Mouse (Mus musculus) bone marrow, adult 2 months (tissue): ENCODE data around the gene Gtpbp1. TPM values are rescaled to one million over a fixed set of nuclear protein-coding genes. Genes with fewer than 3 reads are reported as not detected.
"Not testable (repeated sequence)": the region's sequence is repeated elsewhere in the genome, so short reads cannot be mapped to it uniquely, and the experiment has no call there.

ENCODE experiments used
- H3K27ac ChIP-seq: fragments of 200-500 bp; 2 replicates; pipeline ENCODE4 v1.5.1; 2012; ENCODE audit warnings: low read depth, mild to moderate bottlenecking, control low read depth, inconsistent platforms, low read length; ENCODE audit not compliant: control insufficient read depth, poor library complexity, insufficient read depth
- H3K4me1 ChIP-seq: fragments of 200-500 bp; 2 replicates; pipeline ENCODE4 v1.6.1; 2011; ENCODE audit warnings: low read length; ENCODE audit not compliant: control insufficient read depth, insufficient read depth
- H3K4me3 ChIP-seq: fragments of 200-500 bp; replicated peaks from 2 replicates; pipeline ENCODE3; 2011; ENCODE audit warnings: mild to moderate bottlenecking, low read depth, low read length, control low read depth; ENCODE audit not compliant: control insufficient read depth
- CTCF ChIP-seq: fragments of 200-500 bp; IDR thresholded peaks from 2 replicates; pipeline ENCODE4 v1.5.1; 2011; ENCODE audit warnings: low read length, control low read depth; ENCODE audit not compliant: control insufficient read depth, insufficient read depth
- POLR2A ChIP-seq: fragments of 200-500 bp; IDR thresholded peaks from 2 replicates; pipeline ENCODE4 v1.6.1; 2011; ENCODE audit warnings: low read depth, mild to moderate bottlenecking, control low read depth, low read length, borderline replicate concordance; ENCODE audit not compliant: control insufficient read depth
- WGBS: fragments of 180-500 bp; shearing (Covaris S2); methylation state at CpG from one replicate; pipeline ENCODE4 v1.1.7; 2018; 5-methylcytosine and 5-hydroxymethylcytosine counted together
- polyA plus RNA-seq: library from polyadenylated mRNA; stranded (reverse); fragments of >200 nt; gene quantifications from 2 replicates; pipeline ENCODE4 v1.2.4, GENCODE M21; 2011; ENCODE audit warnings: low replicate concordance; ENCODE audit not compliant: missing spikeins, insufficient read depth, insufficient read length

The Gtpbp1 gene
- polyA plus RNA-seq, 1 experiment = 53.9 TPM

DNA sequence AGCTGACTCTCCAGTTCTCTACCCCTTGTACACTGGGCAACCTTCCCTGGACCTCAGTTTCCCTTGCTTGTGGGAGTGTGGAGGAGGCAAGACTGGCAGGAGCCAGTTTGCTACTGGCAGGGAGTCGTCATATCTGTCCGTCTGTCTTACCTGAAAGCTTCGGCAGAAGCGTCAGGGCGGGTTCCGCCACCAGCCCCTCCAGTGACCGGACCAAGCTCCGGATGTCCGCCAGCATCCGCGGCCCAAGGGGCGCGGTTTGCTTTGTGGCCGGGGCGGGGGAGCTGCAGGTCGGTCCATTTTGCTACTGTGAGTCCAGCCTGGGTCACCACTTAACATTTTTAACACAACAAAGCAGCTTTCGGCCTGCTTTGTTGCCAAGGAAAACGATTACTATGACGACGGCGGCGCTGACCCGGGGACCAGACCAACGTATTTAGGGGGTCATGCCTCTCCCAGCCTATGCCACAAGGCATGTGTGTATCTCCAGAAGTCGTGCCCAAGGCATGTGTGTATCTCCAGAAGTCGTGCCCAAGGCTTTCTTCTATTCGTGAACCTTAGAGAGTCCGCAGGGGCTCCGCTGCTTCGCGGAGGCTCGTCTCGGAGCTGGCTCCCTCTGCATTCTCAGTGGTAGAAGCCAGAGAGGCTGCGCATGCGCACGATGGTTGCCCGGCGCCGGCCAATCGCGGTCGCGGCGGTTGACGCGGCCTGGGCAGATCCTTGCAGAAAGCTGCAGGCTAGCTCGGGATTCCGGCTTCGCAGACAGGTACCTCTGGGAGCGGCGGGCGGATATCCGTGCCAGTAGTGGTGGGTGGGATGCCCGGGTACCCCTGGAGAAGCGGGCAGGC, 31.9 kb upstream of the Gtpbp1 start, which contains the start of the genes Fam227a and Cby1:
Gene Fam227a, minus strand, starts transcription at position 426 of the 845 bp plus-strand sequence.
Gene Cby1, plus strand, starts transcription at position 669 of the 845 bp plus-strand sequence.
- Histone ChIP-seq H3K4me3 (peak within 1 kb of the TSS; percentile 84), H3K27ac (peak within 1 kb of the TSS; percentile 91), H3K4me1 (no peaks in the 10 kb centered on the region)
- under 1% methylated on average over 55 of the region's 55 CpGs for WGBS
- TF ChIP-seq CTCF (no peak), POLR2A (peak; percentile 69; the same call in 1 of the 2 replicates)

DNA sequence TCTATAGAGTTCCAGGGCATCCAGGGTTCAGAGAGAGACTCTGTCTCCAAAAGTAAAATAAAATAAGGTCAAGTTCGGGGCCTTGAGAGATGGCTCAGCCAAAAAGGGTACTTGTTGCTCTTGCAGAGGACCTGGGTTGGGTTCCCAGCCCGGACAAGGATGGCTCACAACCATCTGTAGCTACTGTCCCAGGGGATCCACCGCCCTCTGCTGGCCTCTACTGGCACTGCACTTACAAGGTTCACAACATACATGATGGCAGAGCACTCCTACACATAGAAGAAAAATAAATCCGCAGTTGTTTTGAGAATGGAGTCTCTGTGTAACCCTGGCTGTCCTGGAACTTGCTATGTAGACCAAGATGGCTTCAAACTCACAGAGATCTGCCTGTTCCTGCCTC, 28.8 kb upstream of the Gtpbp1 start:
- Histone ChIP-seq H3K4me1 (no peaks in the 10 kb centered on the region), H3K4me3 (no peak overlapping the region), H3K27ac (no peak overlapping the region)
- peak; percentile 72 for TF ChIP-seq CTCF
- no peak for TF ChIP-seq POLR2A
- WGBS = 75% methylated on average over 4 of the region's 4 CpGs

- Histone ChIP-seq H3K4me1 (no peaks in the 10 kb centered on the region), H3K4me3 (no peak overlapping the region), H3K27ac (no peak overlapping the region)
- 86% methylated on average over 8 of the region's 8 CpGs for WGBS
- no peak for TF ChIP-seq CTCF
These were observed 26.0 kb upstream of the Gtpbp1 start for GRCm38 (mm10) chr15:79664666-79665065.

DNA sequence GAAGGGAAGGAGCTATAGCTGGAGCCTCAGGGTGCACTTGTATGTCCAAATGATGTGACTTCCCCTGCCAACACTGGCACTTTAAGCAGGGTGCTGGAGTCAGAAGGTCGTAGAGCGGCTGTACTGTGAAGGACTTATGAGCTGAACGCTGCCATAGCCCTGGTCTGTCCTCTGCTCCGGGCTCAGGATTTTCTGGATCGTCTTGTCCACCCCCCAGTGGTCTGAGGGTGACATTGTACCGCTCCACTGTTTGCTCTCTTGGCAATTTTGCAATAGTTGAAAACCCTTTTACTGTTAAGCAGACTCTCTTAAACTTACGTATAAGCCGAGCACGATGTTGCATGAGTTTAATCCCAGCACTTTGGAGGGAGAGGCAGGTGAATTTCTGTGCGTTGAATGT, 21.4 kb upstream of the Gtpbp1 start:
- 75% methylated on average over 10 of the region's 10 CpGs for WGBS
- TF ChIP-seq CTCF (no peak), POLR2A (no peak)
- Histone ChIP-seq H3K4me1 (peaks cover 1% of the 10 kb centered on the region; the same call in 1 of the 2 replicates), H3K4me3 (no peak overlapping the region), H3K27ac (no peak overlapping the region)

- 17% methylated on average over 33 of the region's 33 CpGs for WGBS
- TF ChIP-seq POLR2A (peak; percentile 72; the same call in 1 of the 2 replicates), CTCF (peak; percentile 65)
These were observed 20.2 kb upstream of the Gtpbp1 start, which contains the start of gene Tomm22 for GRCm38 (mm10) chr15:79670249-79670971. Tomm22 (plus strand) TSS chr15:79670861.

GRCm38 (mm10) chr15:79670972-79671299, 19.7 kb upstream of the Gtpbp1 start:
- Histone ChIP-seq H3K27ac (peak overlapping the region; percentile 55; the same call in 1 of the 2 replicates), H3K4me3 (peak overlapping the region; percentile 87), H3K4me1 (peaks cover 1% of the 10 kb centered on the region; the same call in 1 of the 2 replicates)
- TF ChIP-seq CTCF (no peak), POLR2A (no peak)
- under 1% methylated on average over 37 of the region's 37 CpGs for WGBS

More at GRCm38 (mm10) chr15:79670249-79670971, 20.2 kb upstream of the Gtpbp1 start, which contains the start of gene Tomm22:
- peak within 1 kb of the TSS; percentile 87 for H3K4me3 ChIP-seq
- peak within 1 kb of the TSS; percentile 55; the same call in 1 of the 2 replicates for H3K27ac ChIP-seq
- peaks cover 1% of the 10 kb centered on the region; the same call in 1 of the 2 replicates for H3K4me1 ChIP-seq

DNA sequence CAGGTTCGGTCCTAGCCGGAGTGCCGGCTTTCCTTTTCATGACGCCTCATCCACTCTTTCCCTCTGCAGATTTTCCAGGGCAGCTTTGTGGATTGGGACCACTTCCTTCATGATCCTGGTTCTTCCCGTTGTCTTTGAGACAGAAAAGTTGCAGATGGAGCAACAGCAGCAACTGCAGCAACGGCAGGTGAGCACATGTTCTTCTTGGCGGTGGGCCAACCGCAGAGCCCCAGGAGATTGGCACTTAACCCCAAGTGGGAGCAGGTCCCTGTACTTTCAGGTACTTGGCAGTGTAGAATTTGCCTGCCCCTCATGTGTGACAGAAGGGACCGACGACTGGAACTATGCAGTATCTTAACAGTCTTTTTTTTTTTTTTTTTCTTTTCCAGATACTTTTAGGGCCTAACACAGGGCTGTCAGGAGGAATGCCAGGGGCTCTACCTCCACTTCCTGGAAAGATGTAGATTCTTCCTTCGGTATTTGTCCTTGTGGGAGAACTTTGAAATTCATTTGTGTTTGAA, 18.8 kb upstream of the Gtpbp1 start:
- not testable (repeated sequence) for H3K27ac ChIP-seq, H3K4me1 ChIP-seq
- peak overlapping the region; percentile 48 for H3K4me3 ChIP-seq
- 71% methylated on average over 11 of the region's 11 CpGs for WGBS

- Histone ChIP-seq H3K27ac (no peak overlapping the region), H3K4me1 (no peaks in the 10 kb centered on the region), H3K4me3 (no peak overlapping the region)
- TF ChIP-seq POLR2A = no peak
- TF ChIP-seq CTCF = no peak
- 86% methylated on average over 2 of the region's 2 CpGs for WGBS
These were observed 12.7 kb upstream of the Gtpbp1 start for GRCm38 (mm10) chr15:79677936-79678335.
